Mouse (Mus musculus): Measurements from ENCODE around the gene Tmem37. TPM values are rescaled to one million over a fixed set of nuclear protein-coding genes. Genes with fewer than 3 reads are reported as not detected.

Tmem37 gene
- polyA plus RNA-seq, 1 experiment from 2014 or later = 7.4 TPM

DNA sequence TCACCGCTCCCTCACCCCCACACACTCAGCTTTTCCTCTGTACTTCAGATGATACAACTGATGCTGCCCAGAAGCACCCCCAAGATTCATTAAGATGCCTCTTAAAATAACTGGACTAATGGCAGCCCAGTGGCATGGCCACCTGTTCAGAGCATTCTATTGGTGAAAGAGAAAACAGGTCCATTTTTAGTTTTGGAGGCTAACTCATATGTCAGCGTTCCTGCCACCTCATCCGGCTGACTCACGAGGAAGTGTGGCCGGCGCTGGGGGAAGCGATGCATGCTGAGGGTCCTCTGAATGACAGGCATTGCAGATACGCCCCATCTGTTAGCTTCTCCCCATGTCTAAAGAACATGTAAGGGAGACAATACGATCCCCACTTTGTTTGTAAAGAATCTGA is 35.3 kb downstream of the Tmem37 start:
- no peak for TF ChIP-seq CTCF (IDR thresholded peaks at IDR 0.05; ENCODE audit: low read depth)
- Histone ChIP-seq H3K4me1 (ENCODE audit: insufficient read depth) (no peaks in the 10 kb centered on the region), H3K27ac (ENCODE audit: low read depth) (no peak overlapping the region)

DNA sequence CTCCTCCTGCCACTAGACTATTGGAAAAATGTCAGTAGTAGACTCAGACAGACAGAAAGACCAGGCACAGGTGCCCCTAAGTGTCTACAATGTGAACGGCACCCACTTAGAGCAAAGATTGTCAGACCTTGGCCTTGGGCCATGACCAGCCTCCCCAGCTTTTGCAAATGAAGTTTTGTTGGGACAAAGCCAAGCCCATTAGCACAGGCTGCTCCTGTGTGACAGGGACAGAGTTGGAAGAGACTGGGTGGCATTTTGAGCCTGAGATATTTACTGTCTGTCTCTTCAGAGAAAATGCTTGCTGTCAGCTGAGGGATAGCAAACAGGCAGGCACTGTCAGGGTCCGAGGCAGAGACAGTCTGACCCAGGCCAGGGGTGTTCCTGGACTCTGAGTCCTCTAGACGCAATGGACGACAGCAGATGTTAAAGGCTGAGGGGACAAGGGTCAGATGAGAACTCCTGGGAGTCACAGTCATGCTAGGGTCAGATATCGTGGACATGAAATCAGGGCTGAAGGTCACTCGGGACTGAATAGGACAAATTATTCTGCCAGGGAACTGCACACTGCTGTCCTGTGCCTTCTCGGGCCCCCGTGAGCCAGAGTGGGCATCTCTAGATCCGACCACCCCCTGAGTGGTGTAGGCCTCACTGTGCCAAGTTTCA is 36.7 kb downstream of the Tmem37 start:
- H3K27ac ChIP-seq (ENCODE audit: low read depth) = no peak overlapping the region
- no peaks in the 10 kb centered on the region for H3K4me1 ChIP-seq (ENCODE audit: insufficient read depth)
- WGBS = 51% methylated on average over 9 of the region's 9 CpGs
- H3K36me3 ChIP-seq (ENCODE audit: insufficient read depth) = no peaks in the 10 kb centered on the region
- no peak for TF ChIP-seq CTCF (IDR thresholded peaks at IDR 0.05; ENCODE audit: low read depth)
- DNase-seq = peak; percentile 81
- H3K9me3 ChIP-seq (ENCODE audit: low read depth, low read length) = no peaks in the 10 kb centered on the region
- ATAC-seq (ENCODE audit: insufficient read depth) = peak; percentile 18; the same call in 1 of the 2 replicates
- H3K4me2 ChIP-seq = no peak overlapping the region
- H3K4me3 ChIP-seq (ENCODE audit: low read depth, low read length) = no peak overlapping the region
- no peaks in the 10 kb centered on the region for H3K27me3 ChIP-seq (ENCODE audit: insufficient read depth, low read length)
- H3K9ac ChIP-seq = no peak overlapping the region

More for the DNA sequence above, 35.3 kb downstream of the Tmem37 start:
- 45% methylated on average over 9 of the region's 9 CpGs for WGBS
- DNase-seq (peak; percentile 39), ATAC-seq (ENCODE audit: insufficient read depth) (0 out of 2 replicates have a peak, but pooled peaks have one; percentile 9)
- Histone ChIP-seq H3K4me2 (no peak overlapping the region), H3K36me3 (ENCODE audit: insufficient read depth) (no peaks in the 10 kb centered on the region), H3K9me3 (ENCODE audit: low read depth, low read length) (no peaks in the 10 kb centered on the region), H3K27me3 (ENCODE audit: insufficient read depth, low read length) (no peaks in the 10 kb centered on the region), H3K4me3 (ENCODE audit: low read depth, low read length) (no peak overlapping the region), H3K9ac (no peak overlapping the region)

DNA sequence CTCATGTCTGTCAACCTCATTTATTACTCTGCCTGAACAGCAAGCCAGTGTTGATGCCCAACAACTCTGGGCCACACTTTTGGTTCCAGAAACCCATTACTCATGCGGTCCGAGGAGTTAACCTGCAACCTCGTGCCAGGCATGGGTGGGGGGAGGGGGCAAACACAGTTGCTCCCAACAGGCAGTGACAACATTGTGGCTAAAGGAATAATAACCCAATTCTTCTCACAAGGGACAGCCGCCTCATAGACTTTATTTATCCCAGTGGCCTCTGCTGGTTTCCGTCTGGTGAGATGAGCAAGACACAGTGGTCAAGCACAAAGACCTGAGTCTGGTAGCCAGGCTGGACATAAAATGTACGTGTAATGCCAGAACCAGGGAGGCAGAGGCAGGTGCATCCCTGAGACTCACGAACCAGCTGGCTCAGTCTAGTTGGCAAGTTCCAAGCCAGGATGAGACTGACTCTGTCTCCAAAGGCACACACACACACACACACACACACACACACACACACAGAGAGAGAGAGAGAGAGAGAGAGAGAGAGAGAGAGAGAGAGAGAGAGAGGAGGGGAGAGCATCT is 38.3 kb downstream of the Tmem37 start:
- Histone ChIP-seq H3K36me3 (ENCODE audit: insufficient read depth) (no peaks in the 10 kb centered on the region), H3K4me2 (no peak overlapping the region), H3K4me1 (ENCODE audit: insufficient read depth) (no peaks in the 10 kb centered on the region), H3K4me3 (ENCODE audit: low read depth, low read length) (no peak overlapping the region), H3K27me3 (ENCODE audit: insufficient read depth, low read length) (no peaks in the 10 kb centered on the region), H3K9ac (no peak overlapping the region), H3K27ac (ENCODE audit: low read depth) (no peak overlapping the region), H3K9me3 (ENCODE audit: low read depth, low read length) (no peaks in the 10 kb centered on the region)
- TF ChIP-seq CTCF (IDR thresholded peaks at IDR 0.05; ENCODE audit: low read depth) = no peak
- DNase-seq = no peak
- WGBS = 72% methylated on average over 7 of the region's 7 CpGs
- no peak for ATAC-seq (ENCODE audit: insufficient read depth)

DNA sequence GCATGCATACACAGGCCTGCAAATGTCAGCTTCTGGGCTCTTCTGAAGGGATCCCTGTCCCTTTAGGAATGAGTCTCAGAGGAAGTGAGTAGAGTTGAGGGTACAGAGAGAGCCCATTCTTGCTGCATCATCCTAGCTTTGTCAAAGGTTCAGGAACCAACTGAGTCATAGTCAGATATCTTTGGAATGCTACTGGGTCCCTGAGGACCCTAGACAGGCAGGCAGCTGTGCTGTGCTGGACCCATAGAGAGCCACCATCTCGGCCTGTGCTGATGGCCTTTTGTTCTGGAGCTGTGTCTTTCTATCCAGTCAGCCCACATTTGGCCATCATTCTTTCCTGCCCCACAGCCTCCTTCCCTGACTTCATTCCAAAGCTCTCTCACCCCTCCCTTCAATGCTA is 39.1 kb downstream of the Tmem37 start:
- DNase-seq (no peak), ATAC-seq (ENCODE audit: insufficient read depth) (no peak)
- 74% methylated on average over 1 of the region's 1 CpGs for WGBS
- H3K9ac ChIP-seq = no peak overlapping the region
- no peaks in the 10 kb centered on the region for H3K9me3 ChIP-seq (ENCODE audit: low read depth, low read length)
- H3K36me3 ChIP-seq (ENCODE audit: insufficient read depth) = no peaks in the 10 kb centered on the region
- H3K4me2 ChIP-seq = no peak overlapping the region
- H3K4me1 ChIP-seq (ENCODE audit: insufficient read depth) = no peaks in the 10 kb centered on the region
- no peak for TF ChIP-seq CTCF (IDR thresholded peaks at IDR 0.05; ENCODE audit: low read depth)
- no peak overlapping the region for H3K27ac ChIP-seq (ENCODE audit: low read depth)
- no peaks in the 10 kb centered on the region for H3K27me3 ChIP-seq (ENCODE audit: insufficient read depth, low read length)
- no peak overlapping the region for H3K4me3 ChIP-seq (ENCODE audit: low read depth, low read length)

- no peak for ATAC-seq (ENCODE audit: insufficient read depth)
- H3K36me3 ChIP-seq (ENCODE audit: insufficient read depth) = no peaks in the 10 kb centered on the region
- WGBS = 73% methylated on average over 2 of the region's 2 CpGs
- no peaks in the 10 kb centered on the region for H3K9me3 ChIP-seq (ENCODE audit: low read depth, low read length)
- no peak overlapping the region for H3K9ac ChIP-seq
- H3K4me3 ChIP-seq (ENCODE audit: low read depth, low read length) = no peak overlapping the region
- H3K27me3 ChIP-seq (ENCODE audit: insufficient read depth, low read length) = no peaks in the 10 kb centered on the region
- TF ChIP-seq CTCF (IDR thresholded peaks at IDR 0.05; ENCODE audit: low read depth) = no peak
- no peaks in the 10 kb centered on the region for H3K4me1 ChIP-seq (ENCODE audit: insufficient read depth)
- no peak overlapping the region for H3K27ac ChIP-seq (ENCODE audit: low read depth)
- no peak overlapping the region for H3K4me2 ChIP-seq
- no peak for DNase-seq
These were observed 40.4 kb downstream of the Tmem37 start for GRCm38 (mm10) chr1:120033469-120033854.

GRCm38 (mm10) chr1:120032804-120033468 is 40.9 kb downstream of the Tmem37 start:
- Histone ChIP-seq H3K4me3 (ENCODE audit: low read depth, low read length) (no peak overlapping the region), H3K36me3 (ENCODE audit: insufficient read depth) (no peaks in the 10 kb centered on the region), H3K4me2 (no peak overlapping the region), H3K9ac (no peak overlapping the region), H3K9me3 (ENCODE audit: low read depth, low read length) (no peaks in the 10 kb centered on the region), H3K27me3 (ENCODE audit: insufficient read depth, low read length) (no peaks in the 10 kb centered on the region), H3K4me1 (ENCODE audit: insufficient read depth) (no peaks in the 10 kb centered on the region), H3K27ac (ENCODE audit: low read depth) (no peak overlapping the region)
- TF ChIP-seq CTCF (IDR thresholded peaks at IDR 0.05; ENCODE audit: low read depth) = peak; percentile 97
- ATAC-seq (ENCODE audit: insufficient read depth) (peak; percentile 85), DNase-seq (peak; percentile 91)
- 34% methylated on average over 10 of the region's 10 CpGs for WGBS

- Histone ChIP-seq H3K36me3 (ENCODE audit: insufficient read depth) (no peaks in the 10 kb centered on the region), H3K27ac (ENCODE audit: low read depth) (no peak overlapping the region), H3K27me3 (ENCODE audit: insufficient read depth, low read length) (no peaks in the 10 kb centered on the region), H3K4me1 (ENCODE audit: insufficient read depth) (no peaks in the 10 kb centered on the region), H3K4me3 (ENCODE audit: low read depth, low read length) (no peak overlapping the region), H3K4me2 (no peak overlapping the region), H3K9me3 (ENCODE audit: low read depth, low read length) (no peaks in the 10 kb centered on the region), H3K9ac (no peak overlapping the region)
- no peak for DNase-seq
- TF ChIP-seq CTCF (IDR thresholded peaks at IDR 0.05; ENCODE audit: low read depth) = no peak
- WGBS = 76% methylated on average over 3 of the region's 3 CpGs
- no peak for ATAC-seq (ENCODE audit: insufficient read depth)
These were observed 43.4 kb downstream of the Tmem37 start for GRCm38 (mm10) chr1:120030474-120030873.
